9 mouse cellular contexts compared by ENCODE assay signal in genomic region chr5:114651002-114651401, GRCm38 (mm10). TPM values are rescaled to one million over a fixed set of nuclear protein-coding genes. Genes with fewer than 3 reads are reported as not detected.
DNase-seq lines count a peak whose midpoint lies in the region; ATAC-seq and TF ChIP-seq lines count a peak whose summit lies in the region.
"Had no signal": no experiment of that assay in that cellular context is flagged by ENCODE, and none has a peak within 500 bp of the region (broad histone marks: within the 10 kb centered on the region; RNA-seq: fewer than 3 reads in every experiment).

No protein-coding gene starts in this region.

- H3K4me2 ChIP-seq in heart, postnatal 0 days (ENCODE audit: low read depth, low read length), result peak overlapping the region; percentile 21; the same call in 1 of the 2 replicates
- no peak overlapping the region for H3K4me2 ChIP-seq in limb, embryonic 11.5 days (ENCODE audit: low read depth, severe bottlenecking)

- no peak overlapping the region for H3K9ac ChIP-seq in heart, postnatal 0 days (replicated peaks; ENCODE audit: low read depth, low read length)
- 0 out of 2 replicates have a peak overlapping the region, but pooled peaks have one; percentile 9 for H3K9ac ChIP-seq in limb, embryonic 11.5 days (ENCODE audit: low read length)

- no peak for TF ChIP-seq POLR2A in brain, embryonic 14.5 days (IDR thresholded peaks at IDR 0.05; ENCODE audit: borderline replicate concordance, extremely low read depth, insufficient read depth, insufficient read length, poor library complexity, severe bottlenecking)

- no peak for TF ChIP-seq CTCF in heart, postnatal 0 days (IDR thresholded peaks at IDR 0.05; ENCODE audit: low read depth)
- no peak for TF ChIP-seq CTCF in brain, embryonic 14.5 days (IDR thresholded peaks at IDR 0.05; ENCODE audit: borderline replicate concordance, extremely low read depth, insufficient read depth, insufficient read length)

- no peak for ATAC-seq in heart, postnatal 0 days (ENCODE audit: insufficient read depth, low read depth)
- no peak for ATAC-seq in limb, embryonic 11.5 days (ENCODE audit: insufficient number of reproducible peaks, low FRiP score, low TSS enrichment, low read depth)
- no peak for ATAC-seq in megakaryocyte progenitor cell, adult 5-6 weeks (replicated peaks; ENCODE audit: poor library complexity)
- no peak for ATAC-seq in frontal cortex, adult (ENCODE audit: low TSS enrichment)

- TF ChIP-seq EP300 in heart, postnatal 0 days (IDR thresholded peaks at IDR 0.05; ENCODE audit: low read depth), result no peak

- H3K27ac ChIP-seq in heart, postnatal 0 days (ENCODE audit: low read depth), result no peak overlapping the region
- H3K27ac ChIP-seq in limb, embryonic 11.5 days (replicated peaks; ENCODE audit: low read depth, low read length), result no peak overlapping the region

- DNase-seq in heart, postnatal 0 days (ENCODE audit: low spot score), result no peak
- no peak for DNase-seq in heart, adult 8-10 months (ENCODE audit: low spot score)
- peak; percentile 27 for DNase-seq in CD4-positive, CD25-positive, alpha-beta regulatory T cell, adult 2 months (ENCODE audit: low read depth, low spot score)
- peak; percentile 26 for DNase-seq in brain, embryonic 14.5 days (ENCODE audit: low read depth)
- DNase-seq in limb, embryonic 11.5 days (ENCODE audit: low spot score), result no peak
- DNase-seq in frontal cortex, adult 2 months (ENCODE audit: extremely low spot score in 1 of 2, low spot score in 1 of 2), result no peak
- DNase-seq: lung, postnatal 36 days had no signal

- peaks cover 61% of the 10 kb centered on the region for H3K27me3 ChIP-seq in heart, postnatal 0 days (ENCODE audit: control insufficient read depth, insufficient read depth, low read length)
- peaks cover 3% of the 10 kb centered on the region; the same call in 1 of the 2 replicates for H3K27me3 ChIP-seq in limb, embryonic 11.5 days (ENCODE audit: control insufficient read depth, insufficient read depth, low read length)

- no peaks in the 10 kb centered on the region for H3K36me3 ChIP-seq in heart, postnatal 0 days (replicated peaks; ENCODE audit: control insufficient read depth, insufficient read depth, low read length)
- H3K36me3 ChIP-seq in limb, embryonic 11.5 days (ENCODE audit: control insufficient read depth, insufficient read depth, low read length), result no peaks in the 10 kb centered on the region

- 44% methylated on average over 14 of the region's 14 CpGs for WGBS in heart, postnatal 0 days
- 47% methylated on average over 14 of the region's 14 CpGs for WGBS in limb, embryonic 11.5 days

- H3K4me3 ChIP-seq in heart, postnatal 0 days (ENCODE audit: low read depth, low read length), result no peak overlapping the region
- no peak overlapping the region for H3K4me3 ChIP-seq in limb, embryonic 11.5 days (ENCODE audit: low read depth, low read length)

- H3K9me3 ChIP-seq in heart, postnatal 0 days (replicated peaks; ENCODE audit: control insufficient read depth, low read length), result no peaks in the 10 kb centered on the region
- H3K9me3 ChIP-seq in limb, embryonic 11.5 days (ENCODE audit: control insufficient read depth, low read length), result no peaks in the 10 kb centered on the region

- peaks cover 16% of the 10 kb centered on the region for H3K4me1 ChIP-seq in heart, postnatal 0 days (ENCODE audit: control insufficient read depth, insufficient read depth)
- 0 out of 2 replicates have a peak, but pooled peaks cover 17% of the 10 kb centered on the region for H3K4me1 ChIP-seq in limb, embryonic 11.5 days (ENCODE audit: control insufficient read depth, insufficient read depth, low read length)

RNA-seq across cellular contexts. Expression of gene Trpv4, which starts 7.2 kb away (rescaled TPM):
- total RNA-seq in heart, postnatal 0 days (2014; rRNA removed; ENCODE audit: low replicate concordance), result 2.3 and 3.4 TPM in 2 replicates
- polyA plus RNA-seq in heart, postnatal 0 days (2015; fragmentation: Nextera tagmentation; extraction: Ambion mirVana), result 0.87 and 0.93 TPM in 2 replicates
- total RNA-seq in heart, adult 8-10 months (2022), result 1 to 10 TPM; 3.2 to 6.5 (median 4.9) TPM
- 1.5 and 1.7 TPM in 2 replicates for polyA plus RNA-seq in brain, embryonic 14.5 days (2012; rRNA removed)
- polyA plus RNA-seq in limb, embryonic 11.5 days (2014; fragmentation: Nextera tagmentation; extraction: Ambion mirVana), result 0.53 and 0.55 TPM in 2 replicates
- 1.9 and 2.2 TPM in 2 replicates for polyA plus RNA-seq in frontal cortex, adult 2 months (2012; rRNA removed)
- total RNA-seq in megakaryocyte progenitor cell, adult 5-6 weeks (2015), result 0.15 and 0.25 TPM in 2 replicates
- total RNA-seq in megakaryocyte progenitor cell, adult 5-6 weeks (2017), result 0.17 TPM in 1 of 2 replicates, not detected in the other

RNA-seq across cellular contexts. Expression of gene Gltp, which starts 39.8 kb away (rescaled TPM):
- total RNA-seq in heart, postnatal 0 days (2014; rRNA removed; ENCODE audit: low replicate concordance), result 26.2 and 45.3 TPM in 2 replicates
- polyA plus RNA-seq in heart, postnatal 0 days (2015; fragmentation: Nextera tagmentation; extraction: Ambion mirVana), result 32.0 TPM in 2 replicates
- total RNA-seq in heart, adult 8-10 months (2022), result 10 to 100 TPM; 18.4 to 19.2 (median 18.5) TPM
- 29.3 and 33.1 TPM in 2 replicates for polyA plus RNA-seq in brain, embryonic 14.5 days (2012; rRNA removed)
- polyA plus RNA-seq in limb, embryonic 11.5 days (2014; fragmentation: Nextera tagmentation; extraction: Ambion mirVana), result 69.0 and 73.9 TPM in 2 replicates
- polyA plus RNA-seq in frontal cortex, adult 2 months (2012; rRNA removed), result 51.5 and 58.9 TPM in 2 replicates
- total RNA-seq in megakaryocyte progenitor cell, adult 5-6 weeks (2015), result 94.3 and 101 TPM in 2 replicates
- 46.1 and 48.6 TPM in 2 replicates for total RNA-seq in megakaryocyte progenitor cell, adult 5-6 weeks (2017)

RNA-seq across cellular contexts. Expression of gene Tchp, which starts 56.6 kb away (rescaled TPM):
- 0.50 and 1.6 TPM in 2 replicates for total RNA-seq in heart, postnatal 0 days (2014; rRNA removed; ENCODE audit: low replicate concordance)
- 4.4 and 5.8 TPM in 2 replicates for polyA plus RNA-seq in heart, postnatal 0 days (2015; fragmentation: Nextera tagmentation; extraction: Ambion mirVana)
- total RNA-seq in heart, adult 8-10 months (2022), result 1 to 10 TPM; 4.2 to 5.0 (median 4.9) TPM
- 31.1 and 32.2 TPM in 2 replicates for polyA plus RNA-seq in brain, embryonic 14.5 days (2012; rRNA removed)
- polyA plus RNA-seq in limb, embryonic 11.5 days (2014; fragmentation: Nextera tagmentation; extraction: Ambion mirVana), result 14.5 and 16.1 TPM in 2 replicates
- polyA plus RNA-seq in frontal cortex, adult 2 months (2012; rRNA removed), result 19.9 and 20.3 TPM in 2 replicates
- 4.9 and 5.4 TPM in 2 replicates for total RNA-seq in megakaryocyte progenitor cell, adult 5-6 weeks (2015)
- 10.0 and 10.2 TPM in 2 replicates for total RNA-seq in megakaryocyte progenitor cell, adult 5-6 weeks (2017)

Comparison
In these comparisons a context has a peak if more than half of its experiments do, and no peak if none do; other contexts are left out.
1. DNase-seq: peak in CD4-positive, CD25-positive, alpha-beta regulatory T cell, adult 2 months (single experiment) and brain, embryonic 14.5 days (single experiment); none in heart, postnatal 0 days (single experiment), heart, adult 8-10 months (single experiment), limb, embryonic 11.5 days (single experiment) and frontal cortex, adult 2 months (0 of 2).